Mouse (Mus musculus) urinary bladder, adult 18-20 months (tissue): Measurements from ENCODE around the gene Parva.

Experiments
- DNase-seq, 2 experiments: peaks; one replicate each; pipeline ENCODE4 v3.0.0; 2022; ENCODE audit warnings: low spot score in 2 of 2, mixed read lengths in 2 of 2

The Parva gene

GRCm38 (mm10) chr7:112472024-112472707 is 44.9 kb downstream of the Parva start:
- no peak for DNase-seq

GRCm38 (mm10) chr7:112472708-112473281 is 45.5 kb downstream of the Parva start:
- no peak for DNase-seq

GRCm38 (mm10) chr7:112473649-112474435 is 46.5 kb downstream of the Parva start:
- DNase-seq: no peak

- DNase-seq: peak in 1 of 2 experiments; percentile 66
Measured at GRCm38 (mm10) chr7:112479116-112479515, 51.8 kb downstream of the Parva start.

GRCm38 (mm10) chr7:112481031-112481430 is 53.7 kb downstream of the Parva start:
- peak in 1 of 2 experiments; percentile 79 for DNase-seq

- no peak for DNase-seq
Measured at GRCm38 (mm10) chr7:112482572-112482971, 55.3 kb downstream of the Parva start.

- no peak for DNase-seq
Measured at GRCm38 (mm10) chr7:112483382-112483781, 56.1 kb downstream of the Parva start.

GRCm38 (mm10) chr7:112490825-112491224 is 63.5 kb downstream of the Parva start:
- DNase-seq: no peak

GRCm38 (mm10) chr7:112491737-112492136 is 64.4 kb downstream of the Parva start:
- DNase-seq: no peak

- DNase-seq: no peak
Measured at GRCm38 (mm10) chr7:112495950-112496349, 68.6 kb downstream of the Parva start.

GRCm38 (mm10) chr7:112496921-112497320 is 69.6 kb downstream of the Parva start:
- peak in 1 of 2 experiments; percentile 26 for DNase-seq

- peak; percentile 61 to 62 for DNase-seq
Measured at GRCm38 (mm10) chr7:112498591-112499301, 71.4 kb downstream of the Parva start.

- no peak for DNase-seq
Measured at GRCm38 (mm10) chr7:112499453-112500133, 72.3 kb downstream of the Parva start.

- DNase-seq: no peak
Measured at GRCm38 (mm10) chr7:112500134-112500490, 72.8 kb downstream of the Parva start.

- no peak for DNase-seq
Measured at GRCm38 (mm10) chr7:112502050-112502809, 74.9 kb downstream of the Parva start.

GRCm38 (mm10) chr7:112502845-112503244 is 75.5 kb downstream of the Parva start:
- no peak for DNase-seq

GRCm38 (mm10) chr7:112503448-112503847 is 76.1 kb downstream of the Parva start:
- DNase-seq: no peak

GRCm38 (mm10) chr7:112503917-112504316 is 76.6 kb downstream of the Parva start:
- no peak for DNase-seq

GRCm38 (mm10) chr7:112509107-112509506 is 81.8 kb downstream of the Parva start:
- no peak for DNase-seq

- DNase-seq: no peak
Measured at GRCm38 (mm10) chr7:112510336-112511048, 83.2 kb downstream of the Parva start.
